Mouse (Mus musculus): ENCODE measurements around the gene Tmem86a.

DNA sequence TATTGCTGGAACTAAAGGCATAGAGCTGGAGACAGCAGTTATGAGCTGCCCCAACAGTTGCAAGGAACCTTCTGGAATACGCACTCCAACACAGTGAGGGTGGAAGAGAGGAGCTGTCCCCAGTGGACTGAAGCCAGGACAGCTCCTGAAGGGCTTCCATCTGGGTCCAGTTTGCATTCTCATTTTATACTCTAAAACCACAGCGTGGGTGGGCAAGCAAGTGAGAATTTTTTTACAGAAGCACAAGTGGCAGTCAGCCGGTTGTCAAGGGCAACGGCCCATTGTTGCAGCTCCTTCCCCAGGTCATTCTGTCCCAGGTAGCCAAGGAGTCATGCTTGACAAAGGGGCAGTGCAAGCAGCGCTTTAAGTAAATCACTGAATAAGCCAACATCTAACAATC, 30.8 kb upstream of the Tmem86a start:
- TF ChIP-seq POLR2A (IDR thresholded peaks at IDR 0.05; ENCODE audit: low read depth, low read length) (no peak), CTCF (IDR thresholded peaks at IDR 0.05; ENCODE audit: extremely low read depth, insufficient read depth, insufficient read length, insufficient replicate concordance) (no peak)

All from spleen, adult 2 months (tissue).